Mouse (Mus musculus): ENCODE data around the gene Nlrc3. TPM values are rescaled to one million over a fixed set of nuclear protein-coding genes. Genes with fewer than 3 reads are reported as not detected.
"Not testable (repeated sequence)": the region's sequence is repeated elsewhere in the genome, so short reads cannot be mapped to it uniquely, and the experiment has no call there.

Gene Nlrc3
- 1.1 and 1.2 TPM in 2 replicates for polyA plus RNA-seq (2015; fragmentation: Nextera tagmentation; extraction: Ambion mirVana)

GRCm38 (mm10) chr16:3976251-3976671, at the start of gene Nlrc3:
Nlrc3 (minus strand) TSS chr16:3976632.
- Histone ChIP-seq H3K4me2 (ENCODE audit: low read length) (no peak within 1 kb of the TSS), H3K27ac (ENCODE audit: low read length) (no peak within 1 kb of the TSS), H3K4me1 (ENCODE audit: control insufficient read depth, insufficient read depth, low read length) (no peaks in the 10 kb centered on the region), H3K4me3 (ENCODE audit: low read depth, low read length) (no peak within 1 kb of the TSS), H3K27me3 (ENCODE audit: control insufficient read depth, insufficient read depth, low read depth, low read length) (no peaks in the 10 kb centered on the region), H3K36me3 (ENCODE audit: control insufficient read depth, insufficient read depth, low read length) (peaks cover 33% of the 10 kb centered on the region), H3K9me3 (replicated peaks; ENCODE audit: control insufficient read depth, low read length, poor library complexity, severe bottlenecking) (no peaks in the 10 kb centered on the region), H3K9ac (ENCODE audit: low read depth, low read length) (no peak within 1 kb of the TSS)
- WGBS = 87% methylated on average over 4 of the region's 4 CpGs
- no peak; the same call in 1 of the 2 replicates for ATAC-seq

GRCm38 (mm10) chr16:4022719-4023118, 46.3 kb upstream of the Nlrc3 start:
- Histone ChIP-seq H3K4me2 (ENCODE audit: low read length) (no peak overlapping the region), H3K36me3 (ENCODE audit: control insufficient read depth, insufficient read depth, low read length) (no peaks in the 10 kb centered on the region), H3K27me3 (ENCODE audit: control insufficient read depth, insufficient read depth, low read depth, low read length) (no peaks in the 10 kb centered on the region), H3K4me3 (ENCODE audit: low read depth, low read length) (no peak overlapping the region), H3K4me1 (ENCODE audit: control insufficient read depth, insufficient read depth, low read length) (no peaks in the 10 kb centered on the region), H3K9me3 (replicated peaks; ENCODE audit: control insufficient read depth, low read length, poor library complexity, severe bottlenecking) (no peaks in the 10 kb centered on the region), H3K9ac (ENCODE audit: low read depth, low read length) (no peak overlapping the region), H3K27ac (ENCODE audit: low read length) (no peak overlapping the region)
- WGBS = 73% methylated on average over 4 of the region's 4 CpGs
- no peak for ATAC-seq

- Histone ChIP-seq H3K4me3 (ENCODE audit: low read depth, low read length) (no peak overlapping the region), H3K4me2 (ENCODE audit: low read length) (no peak overlapping the region), H3K9ac (ENCODE audit: low read depth, low read length) (no peak overlapping the region), H3K27me3 (ENCODE audit: control insufficient read depth, insufficient read depth, low read depth, low read length) (no peaks in the 10 kb centered on the region), H3K27ac (ENCODE audit: low read length) (no peak overlapping the region), H3K9me3 (replicated peaks; ENCODE audit: control insufficient read depth, low read length, poor library complexity, severe bottlenecking) (no peaks in the 10 kb centered on the region), H3K4me1 (ENCODE audit: control insufficient read depth, insufficient read depth, low read length) (no peaks in the 10 kb centered on the region), H3K36me3 (ENCODE audit: control insufficient read depth, insufficient read depth, low read length) (no peaks in the 10 kb centered on the region)
- WGBS = 91% methylated on average over 1 of the region's 1 CpGs
- no peak for ATAC-seq
Observed at GRCm38 (mm10) chr16:4021241-4021640, 44.8 kb upstream of the Nlrc3 start.

- H3K27me3 ChIP-seq (ENCODE audit: control insufficient read depth, insufficient read depth, low read depth, low read length); H3K9me3 ChIP-seq (replicated peaks; ENCODE audit: control insufficient read depth, low read length, poor library complexity, severe bottlenecking); H3K4me2 ChIP-seq (ENCODE audit: low read length); ATAC-seq; H3K4me3 ChIP-seq (ENCODE audit: low read depth, low read length); H3K27ac ChIP-seq (ENCODE audit: low read length); H3K36me3 ChIP-seq (ENCODE audit: control insufficient read depth, insufficient read depth, low read length); H3K9ac ChIP-seq (ENCODE audit: low read depth, low read length); H3K4me1 ChIP-seq (ENCODE audit: control insufficient read depth, insufficient read depth, low read length): not testable (repeated sequence)
- WGBS = 90% methylated on average over 6 of the region's 6 CpGs
Observed at GRCm38 (mm10) chr16:4017466-4017865, 41.0 kb upstream of the Nlrc3 start.

- H3K9ac ChIP-seq (ENCODE audit: low read depth, low read length); H3K36me3 ChIP-seq (ENCODE audit: control insufficient read depth, insufficient read depth, low read length); H3K4me2 ChIP-seq (ENCODE audit: low read length); ATAC-seq; H3K27me3 ChIP-seq (ENCODE audit: control insufficient read depth, insufficient read depth, low read depth, low read length); H3K9me3 ChIP-seq (replicated peaks; ENCODE audit: control insufficient read depth, low read length, poor library complexity, severe bottlenecking); H3K4me1 ChIP-seq (ENCODE audit: control insufficient read depth, insufficient read depth, low read length); H3K27ac ChIP-seq (ENCODE audit: low read length); H3K4me3 ChIP-seq (ENCODE audit: low read depth, low read length): not testable (repeated sequence)
- 80% methylated on average over 17 of the region's 17 CpGs for WGBS
Observed at GRCm38 (mm10) chr16:4016786-4017185, 40.4 kb upstream of the Nlrc3 start.

- Histone ChIP-seq H3K27me3 (ENCODE audit: control insufficient read depth, insufficient read depth, low read depth, low read length) (no peaks in the 10 kb centered on the region), H3K36me3 (ENCODE audit: control insufficient read depth, insufficient read depth, low read length) (no peaks in the 10 kb centered on the region), H3K4me2 (ENCODE audit: low read length) (no peak overlapping the region), H3K4me3 (ENCODE audit: low read depth, low read length) (no peak overlapping the region), H3K4me1 (ENCODE audit: control insufficient read depth, insufficient read depth, low read length) (no peaks in the 10 kb centered on the region), H3K9ac (ENCODE audit: low read depth, low read length) (no peak overlapping the region), H3K27ac (ENCODE audit: low read length) (no peak overlapping the region), H3K9me3 (replicated peaks; ENCODE audit: control insufficient read depth, low read length, poor library complexity, severe bottlenecking) (no peaks in the 10 kb centered on the region)
- ATAC-seq = no peak
- 85% methylated on average over 5 of the region's 5 CpGs for WGBS
Observed at GRCm38 (mm10) chr16:4014040-4014668, 37.7 kb upstream of the Nlrc3 start.

GRCm38 (mm10) chr16:4012882-4013570, 36.6 kb upstream of the Nlrc3 start:
- no peak for ATAC-seq
- Histone ChIP-seq H3K4me1 (ENCODE audit: control insufficient read depth, insufficient read depth, low read length) (no peaks in the 10 kb centered on the region), H3K4me2 (ENCODE audit: low read length) (no peak overlapping the region), H3K9me3 (replicated peaks; ENCODE audit: control insufficient read depth, low read length, poor library complexity, severe bottlenecking) (no peaks in the 10 kb centered on the region), H3K27ac (ENCODE audit: low read length) (no peak overlapping the region), H3K9ac (ENCODE audit: low read depth, low read length) (no peak overlapping the region), H3K4me3 (ENCODE audit: low read depth, low read length) (no peak overlapping the region), H3K27me3 (ENCODE audit: control insufficient read depth, insufficient read depth, low read depth, low read length) (no peaks in the 10 kb centered on the region), H3K36me3 (ENCODE audit: control insufficient read depth, insufficient read depth, low read length) (no peaks in the 10 kb centered on the region)
- WGBS = 76% methylated on average over 4 of the region's 4 CpGs

GRCm38 (mm10) chr16:4003489-4004398, 27.3 kb upstream of the Nlrc3 start, which contains the start of gene Slx4:
Slx4 (minus strand) TSS chr16:4003770.
- WGBS = 1% methylated on average over 58 of the region's 58 CpGs
- peak within 1 kb of the TSS; percentile 79 for H3K4me3 ChIP-seq (ENCODE audit: low read depth, low read length)
- ATAC-seq = peak; percentile 97

More at GRCm38 (mm10) chr16:4003489-4004398, 27.3 kb upstream of the Nlrc3 start, which contains the start of gene Slx4:
- H3K9ac ChIP-seq (ENCODE audit: low read depth, low read length) = peak within 1 kb of the TSS; percentile 91
- H3K9me3 ChIP-seq (replicated peaks; ENCODE audit: control insufficient read depth, low read length, poor library complexity, severe bottlenecking) = no peaks in the 10 kb centered on the region
- peak within 1 kb of the TSS; percentile 80 for H3K4me2 ChIP-seq (ENCODE audit: low read length)
- no peaks in the 10 kb centered on the region for H3K27me3 ChIP-seq (ENCODE audit: control insufficient read depth, insufficient read depth, low read depth, low read length)
- peaks cover 15% of the 10 kb centered on the region for H3K36me3 ChIP-seq (ENCODE audit: control insufficient read depth, insufficient read depth, low read length)
- H3K27ac ChIP-seq (ENCODE audit: low read length) = peak within 1 kb of the TSS; percentile 83
- peaks cover 16% of the 10 kb centered on the region for H3K4me1 ChIP-seq (ENCODE audit: control insufficient read depth, insufficient read depth, low read length)
